Mouse (Mus musculus) Patski (cell line): ENCODE measurements at regions not wholly inside any gene's neighbourhood (a gene's known extent, or its start where the extent isn't known, plus 50 kb on each side); places are given as distances from the start of the nearest gene placed in this dataset.
A peak's percentile ranks its signal among the peaks of the same experiment; 100 is the strongest.

Experiments used
- ATAC-seq: fragments of 100-300 bp; one replicate; pipeline ENCODE4 v1.8.0; 2021
- CTCF ChIA-PET: fragments of 350-600 bp; sonication (Branson Sonifier 250); formaldehyde crosslinking; loops from one replicate; lab custom pipeline; 2022; ENCODE audit warnings: inconsistent platforms; lab: Charles Lee
- POLR2A ChIA-PET: fragments of 350-600 bp; sonication (Branson Sonifier 250); formaldehyde crosslinking; loops from one replicate; lab custom pipeline; 2022; ENCODE audit warnings: antibody characterized with exemption, inconsistent platforms; lab: Charles Lee
- DNase-seq: peaks from one replicate; pipeline ENCODE4 v3.0.0-alpha.2; 2011; ENCODE audit warnings: low read depth, low spot score
- H3K27me3 ChIP-seq: fragments of 371-371 bp; one replicate; pipeline ENCODE4 v1.5.1; 2021
- CTCF ChIP-seq: fragments of 100-300 bp; IDR thresholded peaks from one replicate; pipeline ENCODE4 v1.5.1; 2021
- in situ Hi-C: fragments of 300-500 bp; cut with MboI; formaldehyde crosslinking; loops from 3 replicates; pipeline ENCODE4 v1.11.1; 2018; ENCODE audit warnings: low pct_unique_long_range_greater_than_20kb, mixed read lengths

DNA sequence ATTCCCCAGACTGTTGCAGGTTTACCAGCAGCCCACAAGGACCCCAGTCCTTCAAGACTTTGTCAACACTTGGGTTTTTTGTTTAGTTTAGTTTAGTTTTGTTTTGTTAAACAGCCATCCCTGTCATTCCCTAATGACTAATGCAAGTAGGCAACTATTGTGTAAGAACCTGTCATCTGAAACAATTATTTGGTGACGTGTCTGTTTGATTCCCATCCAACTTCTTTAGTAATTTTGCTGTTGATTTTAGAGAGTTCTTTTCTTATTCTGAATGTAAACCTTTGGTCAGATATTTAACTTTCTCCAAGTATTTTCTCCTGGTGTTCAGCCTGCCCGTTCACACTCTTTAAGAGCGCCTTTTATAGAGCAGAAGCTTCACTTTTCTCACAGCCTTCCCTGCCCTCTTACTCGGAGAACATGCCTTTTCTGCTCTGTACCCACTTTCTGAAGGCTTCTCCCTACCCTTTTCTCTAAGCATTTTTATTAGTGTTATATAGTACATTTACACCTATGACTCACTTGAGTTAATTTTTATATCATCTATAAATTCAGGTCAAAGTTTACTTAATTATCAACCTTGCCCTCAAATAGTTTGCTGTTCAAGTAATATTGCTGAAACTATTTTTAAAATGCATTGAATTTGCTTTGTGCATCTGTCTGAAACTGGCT lies 82.0 kb downstream of the Ccdc71l start:
- no peaks in the 10 kb centered on the region for H3K27me3 ChIP-seq
- no peak for DNase-seq
- POLR2A ChIA-PET = no interaction called here
- no peak for ATAC-seq
- CTCF ChIA-PET = no interaction called here
- no peak for TF ChIP-seq CTCF
- in situ Hi-C loops = no loop called here

DNA sequence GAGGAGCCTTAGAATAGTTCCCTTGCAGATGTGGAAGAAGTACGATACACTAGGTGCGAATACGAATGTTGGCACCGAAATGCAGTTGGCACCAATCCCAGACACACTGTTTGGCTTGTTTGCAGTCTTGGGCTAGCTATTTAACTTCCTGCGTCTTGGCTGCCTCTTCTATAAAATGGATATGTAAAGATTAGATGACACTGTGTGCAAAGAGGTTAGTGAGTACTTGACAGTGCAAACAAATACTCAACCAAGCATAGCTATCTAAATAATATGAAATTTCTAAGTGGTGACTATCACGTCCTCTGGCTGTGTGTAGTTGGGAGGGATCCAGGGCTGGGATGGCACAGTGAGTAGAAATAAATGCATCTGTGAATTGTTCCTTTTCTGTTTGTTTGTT lies 86.9 kb downstream of the Ccdc71l start:
- TF ChIP-seq CTCF = no peak
- POLR2A ChIA-PET = no interaction called here
- ATAC-seq (peak; percentile 95), DNase-seq (peak; percentile 51)
- no peaks in the 10 kb centered on the region for H3K27me3 ChIP-seq
- in situ Hi-C loops = no loop called here
- CTCF ChIA-PET = interaction anchor here (1.1 kb wide), 1 partner anchor 10 kb away, joined by 3 read pairs; no protein-coding TSS in a partner anchor

DNA sequence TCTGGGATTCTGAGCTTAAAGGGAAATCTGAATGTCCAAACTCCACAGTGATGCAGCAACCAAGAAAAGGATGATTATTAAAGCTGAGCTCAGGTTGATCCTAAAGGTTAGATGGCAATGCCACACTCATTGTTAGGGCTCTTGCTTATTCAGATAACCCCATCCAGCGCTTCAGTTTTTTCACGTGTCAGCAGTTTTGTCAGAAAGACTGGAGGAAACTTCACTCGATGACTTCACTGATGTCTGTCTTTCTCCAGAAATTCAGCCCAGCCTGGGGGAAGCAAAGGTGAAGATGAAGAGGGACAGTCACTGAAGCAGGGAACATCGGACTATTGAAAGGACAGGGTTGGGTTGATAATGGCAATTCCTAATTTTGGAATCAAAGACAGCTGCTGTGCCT lies 91.4 kb downstream of the Ccdc71l start:
- DNase-seq = no peak
- no peak for TF ChIP-seq CTCF

DNA sequence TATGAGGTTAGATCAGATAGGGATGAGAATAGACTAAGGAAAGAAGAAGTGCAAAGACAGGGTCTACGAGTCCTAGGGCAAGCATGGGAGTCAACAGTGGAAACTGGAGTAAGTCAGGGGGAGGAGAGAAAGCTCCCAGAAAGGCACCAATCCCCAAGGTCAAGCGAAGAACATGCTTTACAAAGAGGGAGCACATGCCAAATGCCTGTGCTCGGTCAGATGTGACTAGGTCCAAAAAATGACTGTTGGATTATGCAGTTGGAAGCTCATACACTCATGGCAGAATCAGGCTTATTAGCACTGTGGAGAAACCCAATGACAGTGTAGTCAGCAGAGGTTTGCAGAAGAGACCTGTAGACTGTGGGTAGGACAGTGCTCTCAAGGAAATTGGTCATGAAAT lies 100.9 kb downstream of the Ccdc71l start:
- CTCF ChIA-PET = no interaction called here
- ATAC-seq (no peak), DNase-seq (no peak)
- in situ Hi-C loops = no loop called here
- POLR2A ChIA-PET = interaction anchor here (0.7 kb wide), 1 partner anchor 10 kb away, joined by 3 read pairs; no protein-coding TSS in a partner anchor
- H3K27me3 ChIP-seq = no peaks in the 10 kb centered on the region
- no peak for TF ChIP-seq CTCF

More for the DNA sequence above, 91.4 kb downstream of the Ccdc71l start:
- no peaks in the 10 kb centered on the region for H3K27me3 ChIP-seq
- ATAC-seq = no peak
- ChIA-PET POLR2A (interaction anchor here (0.8 kb wide), 1 partner anchor 10 kb away, joined by 3 read pairs; no protein-coding TSS in a partner anchor), CTCF (no interaction called here)
- in situ Hi-C loops = no loop called here

DNA sequence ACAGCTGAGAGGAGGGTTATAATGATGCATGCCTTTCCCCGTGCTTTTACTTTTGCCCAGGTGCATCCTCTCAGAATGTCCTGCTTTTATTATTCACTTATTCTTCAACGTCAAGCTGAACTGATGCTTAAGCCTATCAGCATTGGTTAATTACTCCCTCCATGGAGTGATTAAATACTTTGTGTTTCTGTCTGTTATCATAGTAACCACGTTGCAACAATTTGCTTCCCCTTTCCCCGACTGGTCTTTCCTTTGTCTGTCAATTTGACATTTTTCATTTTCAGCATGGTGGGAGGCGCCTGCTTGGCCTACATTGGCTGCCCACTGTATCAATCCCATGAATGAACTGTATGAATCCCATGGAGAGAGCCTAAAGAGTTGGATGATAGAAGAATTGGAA lies 101.8 kb downstream of the Ccdc71l start:
- no peak for TF ChIP-seq CTCF
- ATAC-seq = no peak
- no peak for DNase-seq
- ChIA-PET POLR2A (interaction anchor here (0.7 kb wide), 1 partner anchor 11 kb away, joined by 3 read pairs; no protein-coding TSS in a partner anchor), CTCF (no interaction called here)
- no peaks in the 10 kb centered on the region for H3K27me3 ChIP-seq
- in situ Hi-C loops = no loop called here

DNA sequence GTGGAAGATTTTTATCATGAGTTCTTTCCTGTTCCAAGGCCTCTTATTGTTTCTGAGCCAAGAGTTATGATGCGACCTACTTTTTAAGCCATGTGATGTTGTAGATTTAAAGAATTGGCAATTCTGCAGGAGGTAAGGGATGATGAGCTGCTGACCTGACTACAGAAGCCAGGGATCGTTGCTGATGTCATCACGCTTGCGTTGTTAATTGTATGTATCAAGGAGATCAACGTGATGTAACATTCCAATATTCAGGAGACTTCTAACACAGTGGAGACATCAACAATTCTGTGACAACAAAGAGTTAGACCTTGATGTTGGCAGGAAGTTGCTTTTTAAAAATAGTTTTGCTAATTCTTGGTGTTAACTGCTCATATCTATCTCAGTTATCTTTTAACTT lies 102.5 kb downstream of the Ccdc71l start:
- ATAC-seq = no peak
- in situ Hi-C loops = no loop called here
- POLR2A ChIA-PET = no interaction called here
- no peak for TF ChIP-seq CTCF
- CTCF ChIA-PET = no interaction called here
- H3K27me3 ChIP-seq = no peaks in the 10 kb centered on the region
- no peak for DNase-seq

DNA sequence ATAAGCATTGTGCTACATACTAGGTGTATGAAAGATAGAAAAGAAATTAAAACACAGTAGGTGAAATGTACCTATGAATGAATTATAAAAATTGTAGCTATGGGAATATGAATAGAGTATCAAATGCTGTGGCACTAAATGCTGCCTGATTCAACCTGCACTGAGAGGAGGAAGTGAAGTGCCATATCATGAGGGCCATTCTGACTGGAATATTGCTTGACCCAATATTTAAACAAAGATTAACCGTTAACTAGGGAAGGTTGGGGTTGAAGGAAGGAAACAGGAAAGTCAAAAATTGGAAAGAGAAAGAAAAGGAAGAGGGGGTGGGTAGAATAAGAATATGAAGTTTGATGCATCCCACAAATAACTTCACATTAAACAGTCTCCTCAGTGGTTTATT lies 103.8 kb downstream of the Ccdc71l start:
- DNase-seq (no peak), ATAC-seq (no peak)
- POLR2A ChIA-PET = no interaction called here
- in situ Hi-C loops = no loop called here
- CTCF ChIA-PET = no interaction called here
- no peaks in the 10 kb centered on the region for H3K27me3 ChIP-seq
- TF ChIP-seq CTCF = no peak

DNA sequence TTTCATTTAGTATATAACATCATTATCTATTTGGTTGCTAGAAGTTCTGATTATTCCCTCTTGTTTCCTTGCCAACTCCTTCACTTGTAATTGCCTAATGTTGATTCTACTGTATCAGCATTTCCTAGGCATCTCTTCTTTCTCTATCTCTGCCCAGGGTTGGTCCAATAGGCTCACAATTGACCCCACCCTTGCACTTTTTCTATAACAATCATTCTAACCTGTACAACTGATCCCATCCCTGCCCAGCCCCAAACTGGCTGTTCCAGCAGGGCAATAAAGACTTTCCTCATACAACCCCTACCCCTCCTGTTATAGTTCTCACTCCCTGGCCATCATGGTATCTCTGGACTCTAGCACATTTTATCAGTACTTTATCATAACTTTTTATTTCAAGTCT lies 104.3 kb downstream of the Ccdc71l start:
- no peak for DNase-seq
- H3K27me3 ChIP-seq = no peaks in the 10 kb centered on the region
- TF ChIP-seq CTCF = no peak
- no peak for ATAC-seq
- POLR2A ChIA-PET = no interaction called here
- in situ Hi-C loops = no loop called here
- CTCF ChIA-PET = no interaction called here

DNA sequence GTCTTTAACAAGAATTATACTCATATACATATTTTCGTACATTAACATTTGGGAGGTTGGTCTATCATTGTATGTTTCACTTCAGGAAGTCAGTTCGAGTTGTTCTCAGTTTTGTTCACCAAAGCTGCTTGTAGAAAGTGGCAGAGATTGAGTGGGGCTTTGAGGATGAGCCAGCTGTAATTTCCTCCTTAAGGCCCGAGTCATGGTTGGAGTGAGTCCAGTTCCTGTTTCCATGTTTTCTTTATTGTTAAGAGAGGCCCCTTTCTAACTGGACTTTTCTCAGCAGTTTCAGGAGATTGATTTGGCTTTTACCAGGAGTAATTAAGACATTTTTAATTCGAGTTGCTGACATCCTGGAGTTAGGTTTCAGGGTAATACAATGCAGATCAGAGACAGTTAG lies 107.7 kb downstream of the Ccdc71l start:
- no peak for DNase-seq
- in situ Hi-C loops = no loop called here

DNA sequence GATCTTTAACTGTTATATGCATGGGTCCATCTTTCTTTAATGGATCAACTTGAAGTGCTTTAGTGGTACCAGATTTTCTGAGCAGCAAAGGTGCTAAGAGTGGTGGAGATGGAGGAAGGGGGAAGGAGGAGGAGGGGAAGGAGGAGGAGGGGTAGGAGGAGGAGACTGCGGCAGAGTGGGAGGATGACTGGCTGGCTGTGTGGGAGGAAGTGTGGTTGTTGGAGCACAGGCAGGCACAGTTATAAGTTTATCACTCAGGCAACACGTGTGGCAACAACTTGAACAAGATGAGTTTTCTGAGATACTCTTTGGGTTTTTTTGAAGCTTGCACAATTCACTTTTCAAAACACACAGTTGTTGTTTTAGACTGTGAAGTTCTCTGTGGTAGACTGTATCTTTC lies 108.2 kb downstream of the Ccdc71l start:
- ATAC-seq (no peak), DNase-seq (no peak)
- H3K27me3 ChIP-seq = no peaks in the 10 kb centered on the region
- CTCF ChIA-PET = no interaction called here
- no peak for TF ChIP-seq CTCF
- POLR2A ChIA-PET = no interaction called here
- in situ Hi-C loops = no loop called here

More for the DNA sequence above, 107.7 kb downstream of the Ccdc71l start:
- H3K27me3 ChIP-seq = no peaks in the 10 kb centered on the region
- ChIA-PET POLR2A (interaction anchor here (1.1 kb wide), 1 partner anchor 43 kb away, joined by 3 read pairs; no protein-coding TSS in a partner anchor), CTCF (no interaction called here)
- ATAC-seq = no peak
- no peak for TF ChIP-seq CTCF

DNA sequence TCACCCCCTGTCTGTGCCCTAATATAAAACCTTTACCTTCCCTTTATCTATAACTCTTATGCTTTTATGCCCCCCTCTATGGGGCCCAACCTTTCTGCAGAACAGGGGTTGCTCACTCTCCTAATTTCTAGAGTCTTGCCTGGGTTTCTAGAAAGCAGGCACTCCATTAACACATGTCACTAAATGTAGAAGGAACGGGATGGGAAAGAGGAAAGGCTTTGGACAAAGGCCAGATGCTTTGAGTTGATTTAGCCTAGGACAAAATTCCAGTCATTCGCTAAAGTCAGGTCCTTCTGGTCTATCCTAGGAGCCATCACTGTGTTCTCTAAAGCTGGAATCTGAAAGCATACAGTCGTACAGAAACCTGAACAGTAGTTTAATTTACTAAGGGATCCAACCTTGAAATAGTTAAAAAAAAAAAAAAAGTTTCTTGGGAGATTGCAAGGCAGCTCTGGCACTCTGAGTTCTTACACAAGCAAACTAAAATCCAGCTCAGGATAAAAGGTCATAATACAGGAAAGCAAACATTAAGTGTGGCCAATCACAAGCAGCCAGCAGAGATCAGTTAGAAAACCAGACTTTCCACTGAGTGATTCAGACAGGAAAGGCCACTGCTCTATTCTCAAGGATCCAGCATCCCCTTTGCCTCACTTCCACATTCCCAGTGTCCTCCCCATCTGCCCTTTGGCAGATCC lies 109.5 kb downstream of the Ccdc71l start:
- no peak for TF ChIP-seq CTCF
- in situ Hi-C loops = no loop called here
- ATAC-seq (peak; percentile 21), DNase-seq (no peak)
- no peaks in the 10 kb centered on the region for H3K27me3 ChIP-seq
- ChIA-PET POLR2A (interaction anchor here (1.0 kb wide), 1 partner anchor 109 kb away, joined by 3 read pairs; the partner anchor contains the start of gene Ccdc71l), CTCF (no interaction called here)
